Comparison of ENCODE assay signal across 21 mouse cellular contexts in genomic region chr11:111177516-111177915, GRCm38 (mm10).
"Had no signal": no experiment of that assay in that cellular context is flagged by ENCODE, and none has a peak within 500 bp of the region (broad histone marks: within the 10 kb centered on the region; RNA-seq: fewer than 3 reads in every experiment).

No protein-coding gene starts in this region.

- H3K4me3 ChIP-seq: left cerebral cortex, adult 2 months; limb, embryonic 12.5 days; limb, embryonic 15.5 days; midbrain, embryonic 13.5 days; myocyte; neural tube, embryonic 13.5 days; stomach, embryonic 15.5 days had no signal

- H3K27ac ChIP-seq: left cerebral cortex, adult 2 months; limb, embryonic 12.5 days; limb, embryonic 15.5 days; liver, embryonic 14.5 days; macrophage; midbrain, embryonic 13.5 days; neural tube, embryonic 13.5 days; stomach, embryonic 15.5 days had no signal

- H3K27me3 ChIP-seq: limb, embryonic 12.5 days; limb, embryonic 15.5 days; midbrain, embryonic 13.5 days; neural tube, embryonic 13.5 days; stomach, embryonic 15.5 days had no signal

- ATAC-seq: liver, postnatal 0 days; lung, postnatal 0 days; midbrain, embryonic 13.5 days; midbrain, embryonic 16.5 days had no signal

- DNase-seq: kidney, adult 18-20 months; kidney, adult 9 months; kidney, postnatal 14 days; kidney, postnatal 4 days; liver, postnatal 0 days; lung, embryonic 14.5 days; retina, postnatal 1 day; right cerebral cortex, postnatal 25 days; spleen, adult 18-20 months; thymus, postnatal 25 days had no signal

- H3K4me1 ChIP-seq: limb, embryonic 12.5 days; limb, embryonic 15.5 days; midbrain, embryonic 13.5 days; stomach, embryonic 15.5 days had no signal
